Mouse (Mus musculus) embryonic facial prominence, embryonic 14.5 days (tissue): Measurements from ENCODE around the gene Vsx1. TPM values are rescaled to one million over a fixed set of nuclear protein-coding genes. Genes with fewer than 3 reads are reported as not detected.

Source experiments
- ATAC-seq: fragments of 200-750 bp; cut with Nextera tagmentation; 2 replicates; pipeline ENCODE4 v1.8.0; 2017; ENCODE audit warnings: low read depth, moderate number of reproducible peaks, moderate TSS enrichment
- DNase-seq: peaks from one replicate; pipeline ENCODE4 v3.0.0-alpha.2; 2015; ENCODE audit warnings: low spot score
- H3K27ac ChIP-seq: fragments of 300-500 bp; sonication (generic); replicated peaks from 2 replicates; pipeline ENCODE4 v1.5.1; 2014; ENCODE audit warnings: low read depth, mild to moderate bottlenecking, low read length, moderate library complexity
- H3K27me3 ChIP-seq: fragments of 300-500 bp; sonication (generic); replicated peaks from 2 replicates; pipeline ENCODE4 v1.6.1; 2014; ENCODE audit warnings: low read length; ENCODE audit not compliant: control insufficient read depth, insufficient read depth
- H3K36me3 ChIP-seq: fragments of 300-500 bp; sonication (generic); 2 replicates; pipeline ENCODE4 v1.6.1; 2014; ENCODE audit warnings: low read length, mixed read lengths; ENCODE audit not compliant: control insufficient read depth, insufficient read depth
- H3K4me1 ChIP-seq: fragments of 300-500 bp; sonication (generic); 2 replicates; pipeline ENCODE4 v1.6.1; 2014; ENCODE audit warnings: antibody characterized with exemption, low read length; ENCODE audit not compliant: control insufficient read depth, insufficient read depth
- H3K4me2 ChIP-seq: fragments of 300-500 bp; sonication (generic); 2 replicates; pipeline ENCODE4 v1.6.1; 2014; ENCODE audit warnings: low read depth, mild to moderate bottlenecking, low read length, moderate library complexity, mixed read lengths
- H3K4me3 ChIP-seq: fragments of 300-500 bp; sonication (generic); 2 replicates; pipeline ENCODE4 v1.5.1; 2014; ENCODE audit warnings: low read depth, mild to moderate bottlenecking, low read length
- H3K9ac ChIP-seq: fragments of 300-500 bp; sonication (generic); 2 replicates; pipeline ENCODE4 v1.6.1; 2014; ENCODE audit warnings: low read depth, mild to moderate bottlenecking, low read length, moderate library complexity, mixed read lengths
- H3K9me3 ChIP-seq: fragments of 300-500 bp; sonication (generic); 2 replicates; pipeline ENCODE4 v1.6.1; 2016; ENCODE audit warnings: low read length; ENCODE audit not compliant: control insufficient read depth
- WGBS: fragments of 180-500 bp; shearing (Covaris S2); extraction: QIAGEN DNeasy Blood & Tissue Kit; methylation state at CpG from one replicate; pipeline ENCODE4 v1.1.7; 2014; 5-methylcytosine and 5-hydroxymethylcytosine counted together
- polyA plus RNA-seq: library from polyadenylated mRNA; unstranded; fragments of >200 nt; fragmentation: Nextera tagmentation; extraction: Ambion mirVana; gene quantifications from 2 replicates; pipeline ENCODE4 v1.2.1, GENCODE M21; 2014

Vsx1 gene
- polyA plus RNA-seq, 1 experiment from 2014 or later = not detected

- no peaks in the 10 kb centered on the region for H3K4me1 ChIP-seq
- peaks cover 13% of the 10 kb centered on the region; the same call in 1 of the 2 replicates for H3K27me3 ChIP-seq
- no peak overlapping the region for H3K4me2 ChIP-seq
- H3K27ac ChIP-seq = no peak overlapping the region
- WGBS = 66% methylated on average over 2 of the region's 2 CpGs
- H3K36me3 ChIP-seq = no peaks in the 10 kb centered on the region
- no peak overlapping the region for H3K4me3 ChIP-seq
- no peak for DNase-seq
- no peak overlapping the region for H3K9ac ChIP-seq
- no peaks in the 10 kb centered on the region for H3K9me3 ChIP-seq
- no peak for ATAC-seq
These were observed 19.6 kb downstream of the Vsx1 start for GRCm38 (mm10) chr2:150669454-150670045.

GRCm38 (mm10) chr2:150668956-150669355, 20.2 kb downstream of the Vsx1 start:
- H3K27ac ChIP-seq = no peak overlapping the region

GRCm38 (mm10) chr2:150667820-150668766, 21.1 kb downstream of the Vsx1 start, which contains the start of gene Acss1:
Gene Acss1, minus strand, starts transcription at chr2:150668500.
- Histone ChIP-seq H3K27me3 (peaks cover 13% of the 10 kb centered on the region; the same call in 1 of the 2 replicates), H3K9ac (peak within 1 kb of the TSS; percentile 70), H3K36me3 (no peaks in the 10 kb centered on the region), H3K4me3 (peak within 1 kb of the TSS; percentile 69), H3K9me3 (no peaks in the 10 kb centered on the region), H3K4me1 (peaks cover 2% of the 10 kb centered on the region; the same call in 1 of the 2 replicates), H3K27ac (no peak within 1 kb of the TSS), H3K4me2 (peak within 1 kb of the TSS; percentile 94)
- ATAC-seq (peak; percentile 86), DNase-seq (peak; percentile 61)
- WGBS = 6% methylated on average over 31 of the region's 61 CpGs

More at GRCm38 (mm10) chr2:150668956-150669355, 20.2 kb downstream of the Vsx1 start:
- Histone ChIP-seq H3K9ac (no peak overlapping the region), H3K36me3 (no peaks in the 10 kb centered on the region), H3K4me2 (no peak overlapping the region), H3K4me3 (no peak overlapping the region), H3K9me3 (no peaks in the 10 kb centered on the region), H3K27me3 (peaks cover 13% of the 10 kb centered on the region; the same call in 1 of the 2 replicates), H3K4me1 (no peaks in the 10 kb centered on the region)
- no peak for DNase-seq
- ATAC-seq = no peak
- WGBS = 74% methylated on average over 5 of the region's 5 CpGs

GRCm38 (mm10) chr2:150667065-150667819, 21.9 kb downstream of the Vsx1 start:
- Histone ChIP-seq H3K9me3 (no peaks in the 10 kb centered on the region), H3K4me3 (peak overlapping the region; percentile 69), H3K4me2 (peak overlapping the region; percentile 94), H3K27ac (no peak overlapping the region), H3K9ac (peak overlapping the region; percentile 70), H3K27me3 (peaks cover 13% of the 10 kb centered on the region; the same call in 1 of the 2 replicates), H3K4me1 (peaks cover 7% of the 10 kb centered on the region; the same call in 1 of the 2 replicates), H3K36me3 (no peaks in the 10 kb centered on the region)
- DNase-seq (peak; percentile 37), ATAC-seq (peak; percentile 53)
- WGBS = 3% methylated on average over 17 of the region's 17 CpGs

- Histone ChIP-seq H3K9ac (no peak overlapping the region), H3K27me3 (peaks cover 13% of the 10 kb centered on the region; the same call in 1 of the 2 replicates), H3K9me3 (no peaks in the 10 kb centered on the region), H3K36me3 (no peaks in the 10 kb centered on the region), H3K4me2 (peak overlapping the region; percentile 94), H3K27ac (no peak overlapping the region), H3K4me1 (peaks cover 7% of the 10 kb centered on the region; the same call in 1 of the 2 replicates), H3K4me3 (peak overlapping the region; percentile 69)
- no peak for DNase-seq
- 47% methylated on average over 7 of the region's 7 CpGs for WGBS
- no peak for ATAC-seq
These were observed 22.5 kb downstream of the Vsx1 start for GRCm38 (mm10) chr2:150666723-150667064.

- DNase-seq (no peak), ATAC-seq (no peak)
- Histone ChIP-seq H3K4me3 (no peak overlapping the region), H3K9me3 (no peaks in the 10 kb centered on the region), H3K4me1 (peaks cover 7% of the 10 kb centered on the region; the same call in 1 of the 2 replicates), H3K27ac (no peak overlapping the region), H3K4me2 (no peak overlapping the region), H3K27me3 (peaks cover 13% of the 10 kb centered on the region; the same call in 1 of the 2 replicates), H3K36me3 (no peaks in the 10 kb centered on the region), H3K9ac (no peak overlapping the region)
- 48% methylated on average over 10 of the region's 10 CpGs for WGBS
These were observed 23.4 kb downstream of the Vsx1 start for GRCm38 (mm10) chr2:150665534-150666451.

- Histone ChIP-seq H3K9me3 (no peaks in the 10 kb centered on the region), H3K27me3 (peaks cover 13% of the 10 kb centered on the region; the same call in 1 of the 2 replicates), H3K27ac (no peak overlapping the region), H3K4me3 (no peak overlapping the region), H3K4me2 (no peak overlapping the region), H3K9ac (no peak overlapping the region), H3K36me3 (no peaks in the 10 kb centered on the region), H3K4me1 (peaks cover 7% of the 10 kb centered on the region; the same call in 1 of the 2 replicates)
- DNase-seq (no peak), ATAC-seq (no peak)
- 63% methylated on average over 2 of the region's 2 CpGs for WGBS
These were observed 24.2 kb downstream of the Vsx1 start for GRCm38 (mm10) chr2:150665006-150665405.
